ENCODE assay signal across 12 mouse cellular contexts in genomic region chr6:117670792-117671525, GRCm38 (mm10).
DNase-seq lines count a peak whose midpoint lies in the region; ATAC-seq lines count a peak whose summit lies in the region.
"Had no signal": no experiment of that assay in that cellular context is flagged by ENCODE, and none has a peak within 500 bp of the region (broad histone marks: within the 10 kb centered on the region; RNA-seq: fewer than 3 reads in every experiment).

No protein-coding gene starts in this region.

- H3K27me3 ChIP-seq in kidney, embryonic 16.5 days (ENCODE audit: insufficient read depth, low read length): no peaks in the 10 kb centered on the region
- H3K27me3 ChIP-seq in embryonic facial prominence, embryonic 10.5 days (replicated peaks; ENCODE audit: low read depth, poor library complexity, severe bottlenecking): no peaks in the 10 kb centered on the region
- H3K27me3 ChIP-seq: megakaryocyte, embryonic 14.5 days had no signal

- 0 out of 2 replicates have a peak, but pooled peaks cover 7% of the 10 kb centered on the region for H3K4me1 ChIP-seq in kidney, embryonic 16.5 days (ENCODE audit: insufficient read depth, low read length)
- H3K4me1 ChIP-seq in embryonic facial prominence, embryonic 10.5 days: peaks cover 43% of the 10 kb centered on the region

- H3K4me3 ChIP-seq in kidney, embryonic 16.5 days (ENCODE audit: low read length): no peak overlapping the region
- H3K4me3 ChIP-seq in embryonic facial prominence, embryonic 10.5 days: no peak overlapping the region
- H3K4me3 ChIP-seq: megakaryocyte, embryonic 14.5 days had no signal

- no peak overlapping the region for H3K4me2 ChIP-seq in kidney, embryonic 16.5 days (replicated peaks; ENCODE audit: low read depth, low read length)
- H3K4me2 ChIP-seq: hindbrain, embryonic 14.5 days had no signal

- no peak for ATAC-seq in kidney, embryonic 16.5 days (ENCODE audit: low FRiP score, low TSS enrichment)

- 50% methylated on average over 17 of the region's 17 CpGs for WGBS in kidney, embryonic 16.5 days
- WGBS in embryonic facial prominence, embryonic 10.5 days: 41% methylated on average over 17 of the region's 17 CpGs

- no peaks in the 10 kb centered on the region for H3K9me3 ChIP-seq in kidney, embryonic 16.5 days (ENCODE audit: low read length)
- H3K9me3 ChIP-seq in embryonic facial prominence, embryonic 10.5 days: no peaks in the 10 kb centered on the region
- H3K9me3 ChIP-seq: megakaryocyte, embryonic 14.5 days had no signal

- peak; percentile 43 for DNase-seq in kidney, adult 9 months
- peak; percentile 61 for DNase-seq in embryo, embryonic 10.5 days (ENCODE audit: low spot score)
- DNase-seq in embryonic facial prominence, embryonic 10.5 days (ENCODE audit: low spot score): peak; percentile 79
- peak; percentile 38 to 55 for DNase-seq in kidney, postnatal 4 days
- DNase-seq in spleen, postnatal 10 days (ENCODE audit: low spot score in 2 of 2): no peak
- DNase-seq in layer of hippocampus, adult 9-10 months (ENCODE audit: low spot score): no peak
- DNase-seq: adrenal gland, adult 8-10 months; cerebellum, postnatal 14 days; thymus, postnatal 4 days had no signal

- H3K36me3 ChIP-seq in kidney, embryonic 16.5 days (ENCODE audit: insufficient read depth, low read length): no peaks in the 10 kb centered on the region
- H3K36me3 ChIP-seq in embryonic facial prominence, embryonic 10.5 days (replicated peaks): no peaks in the 10 kb centered on the region

- H3K27ac ChIP-seq in kidney, embryonic 16.5 days (ENCODE audit: low read length): no peak overlapping the region; the same call in 1 of the 2 replicates
- H3K27ac ChIP-seq in embryonic facial prominence, embryonic 10.5 days (replicated peaks): peak overlapping the region; percentile 85
- H3K27ac ChIP-seq: hindbrain, embryonic 14.5 days had no signal

- no peak overlapping the region for H3K9ac ChIP-seq in kidney, embryonic 16.5 days (replicated peaks; ENCODE audit: low read length)
- H3K9ac ChIP-seq: hindbrain, embryonic 14.5 days had no signal

Comparison
In these comparisons a context has a peak if more than half of its experiments do, and no peak if none do; other contexts are left out.
1. DNase-seq: peak in kidney, adult 9 months (single experiment), embryo, embryonic 10.5 days (single experiment), embryonic facial prominence, embryonic 10.5 days (single experiment) and kidney, postnatal 4 days (2 of 2); none in spleen, postnatal 10 days (0 of 2) and layer of hippocampus, adult 9-10 months (single experiment).